Mouse (Mus musculus): ENCODE measurements around the gene Tars2. TPM values are rescaled to one million over a fixed set of nuclear protein-coding genes. Genes with fewer than 3 reads are reported as not detected.
"Not testable (repeated sequence)": the region's sequence is repeated elsewhere in the genome, so short reads cannot be mapped to it uniquely, and the experiment has no call there.

Tars2 gene
- polyA plus RNA-seq, 1 experiment from 2014 or later = 56.5 TPM

GRCm38 (mm10) chr3:95695796-95696195, 64.2 kb downstream of the Tars2 start:
- Histone ChIP-seq H3K9me3 (ENCODE audit: control insufficient read depth, low read length) (no peaks in the 10 kb centered on the region), H3K4me2 (ENCODE audit: low read depth) (no peak overlapping the region), H3K4me3 (ENCODE audit: low read depth, low read length) (no peak overlapping the region), H3K36me3 (ENCODE audit: control insufficient read depth, insufficient read depth, low read length) (no peaks in the 10 kb centered on the region), H3K27ac (ENCODE audit: low read depth, low read length) (no peak overlapping the region), H3K9ac (ENCODE audit: low read length) (no peak overlapping the region), H3K27me3 (ENCODE audit: control insufficient read depth, insufficient read depth, low read length) (no peaks in the 10 kb centered on the region), H3K4me1 (ENCODE audit: control insufficient read depth, insufficient read depth, low read length) (peaks cover 16% of the 10 kb centered on the region)
- no peak for DNase-seq (ENCODE audit: low spot score)
- WGBS = 20% methylated on average over 3 of the region's 3 CpGs
- ATAC-seq (ENCODE audit: insufficient read depth, low FRiP score, low TSS enrichment) = peak; percentile 53; the same call in 1 of the 2 replicates

GRCm38 (mm10) chr3:95694808-95695703, 65.0 kb downstream of the Tars2 start:
- Histone ChIP-seq H3K4me2 (ENCODE audit: low read depth) (no peak overlapping the region), H3K27ac (ENCODE audit: low read depth, low read length) (no peak overlapping the region)
- WGBS = 89% methylated on average over 11 of the region's 11 CpGs

GRCm38 (mm10) chr3:95693821-95694807, 65.9 kb downstream of the Tars2 start:
- Histone ChIP-seq H3K27me3 (ENCODE audit: control insufficient read depth, insufficient read depth, low read length) (no peaks in the 10 kb centered on the region), H3K9me3 (ENCODE audit: control insufficient read depth, low read length) (no peaks in the 10 kb centered on the region), H3K36me3 (ENCODE audit: control insufficient read depth, insufficient read depth, low read length) (no peaks in the 10 kb centered on the region), H3K9ac (ENCODE audit: low read length) (no peak overlapping the region), H3K4me1 (ENCODE audit: control insufficient read depth, insufficient read depth, low read length) (peaks cover 16% of the 10 kb centered on the region), H3K4me2 (ENCODE audit: low read depth) (no peak overlapping the region), H3K27ac (ENCODE audit: low read depth, low read length) (no peak overlapping the region), H3K4me3 (ENCODE audit: low read depth, low read length) (no peak overlapping the region)
- ATAC-seq (ENCODE audit: insufficient read depth, low FRiP score, low TSS enrichment) = no peak
- no peak for DNase-seq (ENCODE audit: low spot score)
- 68% methylated on average over 11 of the region's 11 CpGs for WGBS

More at GRCm38 (mm10) chr3:95694808-95695703, 65.0 kb downstream of the Tars2 start:
- no peaks in the 10 kb centered on the region for H3K9me3 ChIP-seq (ENCODE audit: control insufficient read depth, low read length)
- H3K4me3 ChIP-seq (ENCODE audit: low read depth, low read length) = no peak overlapping the region
- DNase-seq (ENCODE audit: low spot score) = no peak
- H3K9ac ChIP-seq (ENCODE audit: low read length) = no peak overlapping the region
- ATAC-seq (ENCODE audit: insufficient read depth, low FRiP score, low TSS enrichment) = no peak
- H3K27me3 ChIP-seq (ENCODE audit: control insufficient read depth, insufficient read depth, low read length) = no peaks in the 10 kb centered on the region
- no peaks in the 10 kb centered on the region for H3K36me3 ChIP-seq (ENCODE audit: control insufficient read depth, insufficient read depth, low read length)
- peaks cover 16% of the 10 kb centered on the region for H3K4me1 ChIP-seq (ENCODE audit: control insufficient read depth, insufficient read depth, low read length)

- no peak overlapping the region for H3K4me3 ChIP-seq (ENCODE audit: low read depth, low read length)
- no peak for DNase-seq (ENCODE audit: low spot score)
- no peak overlapping the region for H3K4me2 ChIP-seq (ENCODE audit: low read depth)
- H3K9ac ChIP-seq (ENCODE audit: low read length) = no peak overlapping the region
- WGBS = 85% methylated on average over 6 of the region's 6 CpGs
- H3K36me3 ChIP-seq (ENCODE audit: control insufficient read depth, insufficient read depth, low read length) = no peaks in the 10 kb centered on the region
- no peaks in the 10 kb centered on the region for H3K9me3 ChIP-seq (ENCODE audit: control insufficient read depth, low read length)
- no peak for ATAC-seq (ENCODE audit: insufficient read depth, low FRiP score, low TSS enrichment)
- no peaks in the 10 kb centered on the region for H3K27me3 ChIP-seq (ENCODE audit: control insufficient read depth, insufficient read depth, low read length)
- peaks cover 19% of the 10 kb centered on the region for H3K4me1 ChIP-seq (ENCODE audit: control insufficient read depth, insufficient read depth, low read length)
- no peak overlapping the region for H3K27ac ChIP-seq (ENCODE audit: low read depth, low read length)
These were observed 67.3 kb downstream of the Tars2 start for GRCm38 (mm10) chr3:95692677-95693076.

GRCm38 (mm10) chr3:95690552-95690951, 69.5 kb downstream of the Tars2 start:
- not testable (repeated sequence) for DNase-seq (ENCODE audit: low spot score); H3K36me3 ChIP-seq (ENCODE audit: control insufficient read depth, insufficient read depth, low read length); H3K9ac ChIP-seq (ENCODE audit: low read length); H3K9me3 ChIP-seq (ENCODE audit: control insufficient read depth, low read length); H3K4me3 ChIP-seq (ENCODE audit: low read depth, low read length); ATAC-seq (ENCODE audit: insufficient read depth, low FRiP score, low TSS enrichment); H3K27ac ChIP-seq (ENCODE audit: low read depth, low read length); H3K4me2 ChIP-seq (ENCODE audit: low read depth); H3K27me3 ChIP-seq (ENCODE audit: control insufficient read depth, insufficient read depth, low read length)
- WGBS = 92% methylated on average over 2 of the region's 2 CpGs
- H3K4me1 ChIP-seq (ENCODE audit: control insufficient read depth, insufficient read depth, low read length) = peaks cover 20% of the 10 kb centered on the region

Small RNAs within 50 kb of the gene (microRNA-seq; reads per million reads assigned to microRNA genes)
- gene Mir7014 = not detected

Other genes starting within 250 kb of the Tars2 start
- 8.3 and 8.8 TPM in 2 replicates for gene Ctss, start 233.4 kb downstream of the Tars2 start, polyA plus RNA-seq (2014; fragmentation: Nextera tagmentation; extraction: Ambion mirVana)
- gene Hormad1, start 200.5 kb downstream of the Tars2 start, polyA plus RNA-seq (2014; fragmentation: Nextera tagmentation; extraction: Ambion mirVana) = not detected in 2 replicates
- gene Golph3l, start 171.3 kb downstream of the Tars2 start, polyA plus RNA-seq (2014; fragmentation: Nextera tagmentation; extraction: Ambion mirVana) = 41.2 and 41.5 TPM in 2 replicates
- 84.4 TPM in 2 replicates for gene Ensa, start 135.2 kb downstream of the Tars2 start, polyA plus RNA-seq (2014; fragmentation: Nextera tagmentation; extraction: Ambion mirVana)
- gene Mcl1, start 101.4 kb downstream of the Tars2 start, polyA plus RNA-seq (2014; fragmentation: Nextera tagmentation; extraction: Ambion mirVana) = 75.7 and 79.4 TPM in 2 replicates
- 0.42 and 0.82 TPM in 2 replicates for gene Adamtsl4, start 72.3 kb downstream of the Tars2 start, polyA plus RNA-seq (2014; fragmentation: Nextera tagmentation; extraction: Ambion mirVana)
- gene Ecm1, start 20.6 kb downstream of the Tars2 start, polyA plus RNA-seq (2014; fragmentation: Nextera tagmentation; extraction: Ambion mirVana) = 20.5 and 21.5 TPM in 2 replicates
- gene Rprd2, start 58.7 kb upstream of the Tars2 start, polyA plus RNA-seq (2014; fragmentation: Nextera tagmentation; extraction: Ambion mirVana) = 21.1 and 21.6 TPM in 2 replicates
- 65.9 and 69.6 TPM in 2 replicates for gene Prpf3, start 95.7 kb upstream of the Tars2 start, polyA plus RNA-seq (2014; fragmentation: Nextera tagmentation; extraction: Ambion mirVana)
- gene Mrps21, start 111.3 kb upstream of the Tars2 start, polyA plus RNA-seq (2014; fragmentation: Nextera tagmentation; extraction: Ambion mirVana) = 347 and 348 TPM in 2 replicates
- 3.3 and 5.0 TPM in 2 replicates for gene Ciart, start 122.0 kb upstream of the Tars2 start, polyA plus RNA-seq (2014; fragmentation: Nextera tagmentation; extraction: Ambion mirVana)
- gene BC028528, start 131.8 kb upstream of the Tars2 start, polyA plus RNA-seq (2014; fragmentation: Nextera tagmentation; extraction: Ambion mirVana) = 10.8 and 14.6 TPM in 2 replicates
- 35.9 and 36.2 TPM in 2 replicates for gene Aph1a, start 133.8 kb upstream of the Tars2 start, polyA plus RNA-seq (2014; fragmentation: Nextera tagmentation; extraction: Ambion mirVana)
- 35.7 and 36.5 TPM in 2 replicates for gene Car14, start 144.5 kb upstream of the Tars2 start, polyA plus RNA-seq (2014; fragmentation: Nextera tagmentation; extraction: Ambion mirVana)
- 119 and 131 TPM in 2 replicates for gene Anp32e, start 169.0 kb upstream of the Tars2 start, polyA plus RNA-seq (2014; fragmentation: Nextera tagmentation; extraction: Ambion mirVana)
- 72.8 and 79.5 TPM in 2 replicates for gene Plekho1, start 235.8 kb upstream of the Tars2 start, polyA plus RNA-seq (2014; fragmentation: Nextera tagmentation; extraction: Ambion mirVana)

Data from neural tube, embryonic 11.5 days (tissue).